In the genomic region with DNA sequence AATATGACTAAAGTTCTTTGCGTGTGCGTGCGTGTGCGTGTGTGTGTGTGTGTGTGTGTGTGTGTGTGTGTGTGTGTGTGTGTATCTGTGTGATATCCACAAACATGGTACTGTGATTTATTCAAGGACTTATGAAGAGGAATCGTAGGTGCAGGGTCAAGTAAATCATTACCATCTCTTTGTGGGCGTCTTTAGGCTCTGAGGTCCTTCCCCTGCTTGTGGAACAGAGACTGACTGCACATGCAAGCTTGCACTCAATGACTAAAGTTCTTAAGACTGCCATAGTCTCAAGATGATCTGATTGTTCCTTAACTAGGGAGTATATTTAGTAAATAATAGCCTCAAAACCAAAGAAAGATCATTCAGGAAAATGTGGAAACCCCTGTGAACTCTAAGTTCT, we compare ENCODE assay signal across 12 mouse cellular contexts.
"Had no signal": no experiment of that assay in that cellular context is flagged by ENCODE, and none has a peak within 500 bp of the region (broad histone marks: within the 10 kb centered on the region; RNA-seq: fewer than 3 reads in every experiment).

No protein-coding gene starts in this region.

- H3K4me3 ChIP-seq: intestine, embryonic 15.5 days; limb, embryonic 13.5 days; midbrain, embryonic 12.5 days; neural tube, embryonic 13.5 days; stomach, embryonic 15.5 days had no signal

- H3K27ac ChIP-seq: intestine, embryonic 15.5 days; limb, embryonic 13.5 days; liver, embryonic 14.5 days; midbrain, embryonic 12.5 days; neural tube, embryonic 13.5 days; stomach, embryonic 15.5 days had no signal

- H3K9ac ChIP-seq: intestine, embryonic 15.5 days; limb, embryonic 13.5 days; liver, embryonic 14.5 days; midbrain, embryonic 12.5 days; neural tube, embryonic 13.5 days; stomach, embryonic 15.5 days had no signal

- DNase-seq: left cerebral cortex, postnatal 4 days; retina, postnatal 1 day; right cerebral cortex, postnatal 4 days; thymus, adult 2 months; thymus, postnatal 25 days had no signal

- H3K9me3 ChIP-seq: intestine, embryonic 15.5 days; limb, embryonic 13.5 days; midbrain, embryonic 12.5 days; neural tube, embryonic 13.5 days; stomach, embryonic 15.5 days had no signal

- H3K4me1 ChIP-seq: intestine, embryonic 15.5 days; stomach, embryonic 15.5 days had no signal

- H3K36me3 ChIP-seq: intestine, embryonic 15.5 days; limb, embryonic 13.5 days; midbrain, embryonic 12.5 days; neural tube, embryonic 13.5 days; stomach, embryonic 15.5 days had no signal

- H3K27me3 ChIP-seq: intestine, embryonic 15.5 days; limb, embryonic 13.5 days; midbrain, embryonic 12.5 days; neural tube, embryonic 13.5 days; stomach, embryonic 15.5 days had no signal

- ATAC-seq: midbrain, embryonic 16.5 days had no signal

- H3K4me2 ChIP-seq: intestine, embryonic 15.5 days; limb, embryonic 13.5 days; midbrain, embryonic 12.5 days; neural tube, embryonic 13.5 days; stomach, embryonic 15.5 days had no signal
